Mouse (Mus musculus): Measurements from ENCODE around the gene Sptbn4. TPM values are rescaled to one million over a fixed set of nuclear protein-coding genes. Genes with fewer than 3 reads are reported as not detected.
"Not testable (repeated sequence)": the region's sequence is repeated elsewhere in the genome, so short reads cannot be mapped to it uniquely, and the experiment has no call there.

Sptbn4 gene
- polyA plus RNA-seq (2012; rRNA removed): 0.23 and 0.41 TPM in 2 replicates

GRCm38 (mm10) chr7:27447419-27448286, at the start of gene Sptbn4, which contains the start of gene Blvrb:
TSS of gene Sptbn4 (minus strand) at chr7:27447686.
TSS of gene Blvrb (plus strand) at chr7:27447978.
- H3K4me1 ChIP-seq (ENCODE audit: control insufficient read depth, insufficient read depth, insufficient read length): peaks cover 21% of the 10 kb centered on the region; the same call in 1 of the 2 replicates
- DNase-seq (ENCODE audit: low read depth in 1 of 2, low spot score in 2 of 2): peak; percentile 98 to 99
- H3K27ac ChIP-seq (ENCODE audit: insufficient read depth, low read length): peak within 1 kb of the TSS; percentile 58
- no peaks in the 10 kb centered on the region for H3K36me3 ChIP-seq (ENCODE audit: control insufficient read depth, insufficient read depth, low read length)
- H3K27me3 ChIP-seq (ENCODE audit: control insufficient read depth, insufficient read depth, low read length): peaks cover 11% of the 10 kb centered on the region
- 1% methylated on average over 54 of the region's 54 CpGs for WGBS
- TF ChIP-seq CTCF (IDR thresholded peaks at IDR 0.05; ENCODE audit: extremely low read depth, insufficient read depth, insufficient read length, insufficient replicate concordance) (no peak), POLR2A (IDR thresholded peaks at IDR 0.05; ENCODE audit: low read depth, low read length) (peak; percentile 54)
- peak within 1 kb of the TSS; percentile 77 for H3K4me3 ChIP-seq (ENCODE audit: extremely low read depth, insufficient read depth, insufficient read length)

- not testable (repeated sequence) for DNase-seq (ENCODE audit: low read depth in 1 of 2, low spot score in 2 of 2); H3K27me3 ChIP-seq (ENCODE audit: control insufficient read depth, insufficient read depth, low read length)
Measured at GRCm38 (mm10) chr7:27494659-27495367, 47.3 kb upstream of the Sptbn4 start.

GRCm38 (mm10) chr7:27493450-27493849, 46.0 kb upstream of the Sptbn4 start:
- DNase-seq (ENCODE audit: low read depth in 1 of 2, low spot score in 2 of 2): no peak
- Histone ChIP-seq H3K4me3 (ENCODE audit: extremely low read depth, insufficient read depth, insufficient read length) (no peak overlapping the region), H3K27me3 (ENCODE audit: control insufficient read depth, insufficient read depth, low read length) (no peaks in the 10 kb centered on the region), H3K27ac (ENCODE audit: insufficient read depth, low read length) (no peak overlapping the region), H3K36me3 (ENCODE audit: control insufficient read depth, insufficient read depth, low read length) (peaks cover 7% of the 10 kb centered on the region), H3K4me1 (ENCODE audit: control insufficient read depth, insufficient read depth, insufficient read length) (peaks cover 4% of the 10 kb centered on the region)
- TF ChIP-seq CTCF (IDR thresholded peaks at IDR 0.05; ENCODE audit: extremely low read depth, insufficient read depth, insufficient read length, insufficient replicate concordance) (no peak), POLR2A (IDR thresholded peaks at IDR 0.05; ENCODE audit: low read depth, low read length) (no peak)
- 68% methylated on average over 5 of the region's 5 CpGs for WGBS

More at GRCm38 (mm10) chr7:27494659-27495367, 47.3 kb upstream of the Sptbn4 start:
- H3K4me1 ChIP-seq (ENCODE audit: control insufficient read depth, insufficient read depth, insufficient read length); H3K36me3 ChIP-seq (ENCODE audit: control insufficient read depth, insufficient read depth, low read length); H3K4me3 ChIP-seq (ENCODE audit: extremely low read depth, insufficient read depth, insufficient read length); H3K27ac ChIP-seq (ENCODE audit: insufficient read depth, low read length): not testable (repeated sequence)
- 89% methylated on average over 8 of the region's 9 CpGs for WGBS

- H3K27ac ChIP-seq (ENCODE audit: insufficient read depth, low read length): no peak overlapping the region
- TF ChIP-seq POLR2A (IDR thresholded peaks at IDR 0.05; ENCODE audit: low read depth, low read length): no peak
- TF ChIP-seq CTCF (IDR thresholded peaks at IDR 0.05; ENCODE audit: extremely low read depth, insufficient read depth, insufficient read length, insufficient replicate concordance): no peak
- H3K27me3 ChIP-seq (ENCODE audit: control insufficient read depth, insufficient read depth, low read length): no peaks in the 10 kb centered on the region
- 49% methylated on average over 3 of the region's 3 CpGs for WGBS
- peaks cover 7% of the 10 kb centered on the region for H3K36me3 ChIP-seq (ENCODE audit: control insufficient read depth, insufficient read depth, low read length)
- H3K4me1 ChIP-seq (ENCODE audit: control insufficient read depth, insufficient read depth, insufficient read length): peaks cover 7% of the 10 kb centered on the region
- no peak overlapping the region for H3K4me3 ChIP-seq (ENCODE audit: extremely low read depth, insufficient read depth, insufficient read length)
- no peak for DNase-seq (ENCODE audit: low read depth in 1 of 2, low spot score in 2 of 2)
Measured at GRCm38 (mm10) chr7:27493022-27493421, 45.5 kb upstream of the Sptbn4 start.

- no peak for TF ChIP-seq POLR2A (IDR thresholded peaks at IDR 0.05; ENCODE audit: low read depth, low read length)
- TF ChIP-seq CTCF (IDR thresholded peaks at IDR 0.05; ENCODE audit: extremely low read depth, insufficient read depth, insufficient read length, insufficient replicate concordance): no peak
- Histone ChIP-seq H3K4me3 (ENCODE audit: extremely low read depth, insufficient read depth, insufficient read length) (no peak overlapping the region), H3K4me1 (ENCODE audit: control insufficient read depth, insufficient read depth, insufficient read length) (peaks cover 9% of the 10 kb centered on the region), H3K27ac (ENCODE audit: insufficient read depth, low read length) (no peak overlapping the region), H3K27me3 (ENCODE audit: control insufficient read depth, insufficient read depth, low read length) (no peaks in the 10 kb centered on the region), H3K36me3 (ENCODE audit: control insufficient read depth, insufficient read depth, low read length) (peaks cover 7% of the 10 kb centered on the region)
- 88% methylated on average over 7 of the region's 7 CpGs for WGBS
- no peak for DNase-seq (ENCODE audit: low read depth in 1 of 2, low spot score in 2 of 2)
Measured at GRCm38 (mm10) chr7:27491856-27492255, 44.4 kb upstream of the Sptbn4 start.

- H3K27me3 ChIP-seq (ENCODE audit: control insufficient read depth, insufficient read depth, low read length): no peaks in the 10 kb centered on the region
- peaks cover 9% of the 10 kb centered on the region for H3K4me1 ChIP-seq (ENCODE audit: control insufficient read depth, insufficient read depth, insufficient read length)
- peak overlapping the region; percentile 65 for H3K4me3 ChIP-seq (ENCODE audit: extremely low read depth, insufficient read depth, insufficient read length)
- TF ChIP-seq POLR2A (IDR thresholded peaks at IDR 0.05; ENCODE audit: low read depth, low read length) (no peak; the same call in 1 of the 2 replicates), CTCF (IDR thresholded peaks at IDR 0.05; ENCODE audit: extremely low read depth, insufficient read depth, insufficient read length, insufficient replicate concordance) (peak; percentile 67; the same call in 1 of the 2 replicates)
- DNase-seq (ENCODE audit: low read depth in 1 of 2, low spot score in 2 of 2): peak; percentile 72 to 86
- H3K36me3 ChIP-seq (ENCODE audit: control insufficient read depth, insufficient read depth, low read length): peaks cover 7% of the 10 kb centered on the region
- under 1% methylated on average over 30 of the region's 33 CpGs for WGBS
- H3K27ac ChIP-seq (ENCODE audit: insufficient read depth, low read length): peak overlapping the region; percentile 91
Measured at GRCm38 (mm10) chr7:27490543-27491329, 43.2 kb upstream of the Sptbn4 start.

All from spleen, adult 2 months (tissue).